Mouse (Mus musculus): ENCODE data around the gene Adgrb2.

Gene Adgrb2

DNA sequence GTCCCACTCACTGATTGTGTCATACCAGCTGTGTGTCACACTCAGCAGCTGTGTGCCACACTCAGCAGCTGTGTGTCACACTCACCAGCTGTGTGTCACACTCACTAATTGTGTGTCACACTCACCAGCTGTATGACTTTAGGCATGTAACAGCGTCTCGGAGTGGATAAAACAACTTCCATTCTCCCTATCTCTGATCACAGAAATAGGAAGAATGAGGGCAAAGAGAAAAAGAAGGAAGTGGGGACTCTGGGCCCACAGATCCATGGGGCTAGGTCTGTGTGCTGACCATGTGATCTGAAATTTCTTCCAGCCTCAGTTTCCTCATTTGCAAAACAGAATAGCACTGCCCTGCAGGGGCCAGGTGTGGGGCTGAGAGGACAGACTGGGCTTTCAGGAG is 87.1 kb downstream of the Adgrb2 start:
- DNase-seq (ENCODE audit: low read depth, low spot score), result no peak
